Mouse (Mus musculus) frontal cortex, postnatal 10 days (tissue): ENCODE data around the gene Bcar1.

ENCODE experiments used
- DNase-seq, 2 experiments: peaks; one replicate each; pipeline ENCODE4 v3.0.0; 2022; ENCODE audit warnings: low spot score in 2 of 2, mixed read lengths in 1 of 2

The Bcar1 gene

GRCm38 (mm10) chr8:111769764-111770428, 26.3 kb upstream of the Bcar1 start:
- peak; percentile 23 to 27 for DNase-seq

- DNase-seq, result no peak
Measured at GRCm38 (mm10) chr8:111769296-111769695, 25.7 kb upstream of the Bcar1 start.

- DNase-seq, result no peak
Measured at GRCm38 (mm10) chr8:111768651-111769050, 25.0 kb upstream of the Bcar1 start.

- no peak for DNase-seq
Measured at GRCm38 (mm10) chr8:111765616-111766015, 22.0 kb upstream of the Bcar1 start.

GRCm38 (mm10) chr8:111765096-111765495, 21.5 kb upstream of the Bcar1 start:
- DNase-seq, result no peak

GRCm38 (mm10) chr8:111760708-111761107, 17.1 kb upstream of the Bcar1 start:
- DNase-seq, result no peak

GRCm38 (mm10) chr8:111758817-111759216, 15.2 kb upstream of the Bcar1 start:
- no peak for DNase-seq

GRCm38 (mm10) chr8:111757599-111757998, 14.0 kb upstream of the Bcar1 start:
- DNase-seq, result no peak

- DNase-seq, result no peak
Measured at GRCm38 (mm10) chr8:111754736-111755135, 11.1 kb upstream of the Bcar1 start.

GRCm38 (mm10) chr8:111754088-111754487, 10.5 kb upstream of the Bcar1 start:
- no peak for DNase-seq

GRCm38 (mm10) chr8:111748766-111749165, 5.2 kb upstream of the Bcar1 start:
- DNase-seq, result no peak

- DNase-seq, result no peak
Measured at GRCm38 (mm10) chr8:111747866-111748649, 4.4 kb upstream of the Bcar1 start.

- DNase-seq, result no peak
Measured at GRCm38 (mm10) chr8:111746582-111747465, 3.2 kb upstream of the Bcar1 start.

GRCm38 (mm10) chr8:111745591-111746418, 2.2 kb upstream of the Bcar1 start:
- DNase-seq, result peak; percentile 63 to 71

- no peak for DNase-seq
Measured at GRCm38 (mm10) chr8:111745086-111745485, 1.5 kb upstream of the Bcar1 start.

GRCm38 (mm10) chr8:111743101-111743791, 363 bp downstream of the Bcar1 start:
- no peak for DNase-seq

GRCm38 (mm10) chr8:111742261-111743037, 1.2 kb downstream of the Bcar1 start:
- DNase-seq, result peak in 1 of 2 experiments; percentile 38

GRCm38 (mm10) chr8:111741556-111741955, 2.1 kb downstream of the Bcar1 start:
- no peak for DNase-seq

- DNase-seq, result no peak
Measured at GRCm38 (mm10) chr8:111740994-111741393, 2.6 kb downstream of the Bcar1 start.

- no peak for DNase-seq
Measured at GRCm38 (mm10) chr8:111740301-111740711, 3.3 kb downstream of the Bcar1 start.
